Mouse (Mus musculus): Measurements from ENCODE around the gene Epha1. TPM values are rescaled to one million over a fixed set of nuclear protein-coding genes. Genes with fewer than 3 reads are reported as not detected.

The Epha1 gene
- polyA plus RNA-seq, 1 experiment = not detected

DNA sequence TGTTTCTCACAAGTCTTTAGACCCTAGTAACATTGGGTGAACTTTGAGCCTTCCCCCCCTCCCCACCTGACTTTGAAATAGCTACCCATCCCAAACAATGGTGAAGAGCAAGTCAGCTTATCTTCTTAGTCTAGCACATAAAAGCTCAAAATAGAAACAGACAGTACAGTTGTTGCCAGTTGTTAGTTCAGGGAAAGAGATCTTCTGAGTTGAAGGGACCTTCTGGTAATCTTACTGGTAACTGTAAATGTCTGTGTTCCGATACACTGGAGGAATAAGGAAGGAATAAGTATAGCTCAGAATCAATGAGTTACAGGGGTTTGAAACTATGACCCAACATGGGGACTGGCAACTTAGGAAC, 20.6 kb downstream of the Epha1 start:
- no peak for TF ChIP-seq CTCF (IDR thresholded peaks at IDR 0.05; ENCODE audit: insufficient read depth, low read depth, low read length)
- no peak for TF ChIP-seq POLR2A (IDR thresholded peaks at IDR 0.05; ENCODE audit: insufficient read depth, low read depth, low read length)
- no peak overlapping the region for H3K4me3 ChIP-seq (ENCODE audit: insufficient read depth, low read depth, low read length)
- H3K4me1 ChIP-seq (ENCODE audit: control insufficient read depth, insufficient read depth, low read length) = peaks cover 35% of the 10 kb centered on the region
- 82% methylated on average over 1 of the region's 1 CpGs for WGBS
- no peak overlapping the region for H3K27ac ChIP-seq (ENCODE audit: insufficient read depth, low read depth, low read length)

DNA sequence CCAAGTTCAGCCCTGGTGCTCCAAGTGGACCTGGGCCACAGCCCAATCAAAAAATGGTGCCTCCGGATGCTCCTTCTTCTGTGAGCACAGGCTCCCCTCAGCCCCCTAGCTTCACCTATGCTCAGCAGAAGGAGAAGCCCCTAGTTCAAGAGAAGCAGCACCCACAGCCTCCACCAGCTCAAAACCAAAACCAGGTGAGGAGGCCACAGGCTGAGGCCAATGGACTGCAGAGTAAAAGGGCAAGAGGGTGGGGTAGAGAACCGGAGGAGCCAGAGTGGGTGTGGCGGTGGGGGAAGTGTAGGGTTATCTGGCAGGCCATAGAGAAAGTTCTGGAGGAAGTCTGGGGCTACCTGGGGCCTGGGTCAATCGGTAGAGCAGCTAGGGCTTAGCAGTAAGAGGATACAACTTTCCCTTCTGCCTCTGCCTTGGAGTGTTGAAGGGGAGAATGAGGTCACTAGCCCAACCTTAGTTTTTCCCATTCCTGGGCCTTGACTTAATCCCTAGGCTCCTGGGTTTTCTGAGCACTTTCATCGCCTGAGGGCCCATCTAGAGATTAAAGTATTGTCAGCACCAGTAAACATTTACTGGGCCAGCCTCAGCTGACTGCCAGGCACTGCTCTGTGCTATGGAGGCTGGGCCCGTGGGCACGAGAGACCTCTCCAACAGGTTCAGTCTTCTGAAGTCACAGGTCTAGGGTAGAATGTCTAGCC, 21.1 kb downstream of the Epha1 start:
- Histone ChIP-seq H3K27ac (ENCODE audit: insufficient read depth, low read depth, low read length) (no peak overlapping the region), H3K4me3 (ENCODE audit: insufficient read depth, low read depth, low read length) (no peak overlapping the region), H3K4me1 (ENCODE audit: control insufficient read depth, insufficient read depth, low read length) (peaks cover 35% of the 10 kb centered on the region)
- WGBS = 83% methylated on average over 7 of the region's 7 CpGs
- no peak for TF ChIP-seq CTCF (IDR thresholded peaks at IDR 0.05; ENCODE audit: insufficient read depth, low read depth, low read length)
- no peak for TF ChIP-seq POLR2A (IDR thresholded peaks at IDR 0.05; ENCODE audit: insufficient read depth, low read depth, low read length)

DNA sequence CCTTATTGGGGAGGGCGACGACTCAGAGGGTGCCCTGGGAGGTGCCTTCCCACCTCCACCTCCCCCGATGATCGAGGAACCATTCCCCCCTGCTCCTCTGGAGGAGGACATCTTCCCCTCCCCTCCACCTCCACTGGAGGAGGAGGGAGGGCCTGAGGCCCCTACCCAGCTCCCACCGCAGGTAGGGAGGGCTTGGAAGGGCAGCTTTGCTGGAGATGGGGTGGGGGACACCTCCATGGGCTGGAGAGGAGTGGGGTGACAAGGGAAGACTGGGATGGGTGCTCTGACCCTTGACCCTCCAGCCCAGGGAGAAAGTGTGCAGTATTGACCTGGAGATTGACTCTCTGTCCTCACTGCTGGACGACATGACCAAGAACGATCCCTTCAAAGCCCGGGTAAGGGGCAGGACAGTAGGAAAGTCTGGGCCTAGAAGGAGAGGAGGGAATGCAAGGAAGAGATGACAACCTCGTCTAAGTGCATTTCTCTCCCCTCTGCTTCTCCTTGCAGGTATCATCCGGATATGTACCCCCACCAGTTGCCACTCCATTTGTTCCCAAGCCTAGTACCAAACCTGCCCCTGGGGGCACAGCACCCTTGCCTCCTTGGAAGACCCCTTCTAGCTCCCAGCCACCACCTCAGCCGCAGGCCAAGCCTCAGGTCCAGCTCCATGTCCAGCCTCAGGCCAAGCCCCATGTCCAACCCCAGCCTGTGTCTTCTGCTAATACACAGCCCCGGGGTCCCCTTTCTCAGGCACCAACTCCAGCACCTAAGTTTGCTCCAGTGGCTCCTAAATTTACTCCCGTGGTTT, 21.9 kb downstream of the Epha1 start:
- TF ChIP-seq CTCF (IDR thresholded peaks at IDR 0.05; ENCODE audit: insufficient read depth, low read depth, low read length) (peak; percentile 33; the same call in 1 of the 2 replicates), POLR2A (IDR thresholded peaks at IDR 0.05; ENCODE audit: insufficient read depth, low read depth, low read length) (no peak)
- H3K4me3 ChIP-seq (ENCODE audit: insufficient read depth, low read depth, low read length) = peak overlapping the region; percentile 76
- 45% methylated on average over 13 of the region's 13 CpGs for WGBS
- H3K27ac ChIP-seq (ENCODE audit: insufficient read depth, low read depth, low read length) = peak overlapping the region; percentile 7; the same call in 1 of the 2 replicates
- peaks cover 35% of the 10 kb centered on the region for H3K4me1 ChIP-seq (ENCODE audit: control insufficient read depth, insufficient read depth, low read length)

DNA sequence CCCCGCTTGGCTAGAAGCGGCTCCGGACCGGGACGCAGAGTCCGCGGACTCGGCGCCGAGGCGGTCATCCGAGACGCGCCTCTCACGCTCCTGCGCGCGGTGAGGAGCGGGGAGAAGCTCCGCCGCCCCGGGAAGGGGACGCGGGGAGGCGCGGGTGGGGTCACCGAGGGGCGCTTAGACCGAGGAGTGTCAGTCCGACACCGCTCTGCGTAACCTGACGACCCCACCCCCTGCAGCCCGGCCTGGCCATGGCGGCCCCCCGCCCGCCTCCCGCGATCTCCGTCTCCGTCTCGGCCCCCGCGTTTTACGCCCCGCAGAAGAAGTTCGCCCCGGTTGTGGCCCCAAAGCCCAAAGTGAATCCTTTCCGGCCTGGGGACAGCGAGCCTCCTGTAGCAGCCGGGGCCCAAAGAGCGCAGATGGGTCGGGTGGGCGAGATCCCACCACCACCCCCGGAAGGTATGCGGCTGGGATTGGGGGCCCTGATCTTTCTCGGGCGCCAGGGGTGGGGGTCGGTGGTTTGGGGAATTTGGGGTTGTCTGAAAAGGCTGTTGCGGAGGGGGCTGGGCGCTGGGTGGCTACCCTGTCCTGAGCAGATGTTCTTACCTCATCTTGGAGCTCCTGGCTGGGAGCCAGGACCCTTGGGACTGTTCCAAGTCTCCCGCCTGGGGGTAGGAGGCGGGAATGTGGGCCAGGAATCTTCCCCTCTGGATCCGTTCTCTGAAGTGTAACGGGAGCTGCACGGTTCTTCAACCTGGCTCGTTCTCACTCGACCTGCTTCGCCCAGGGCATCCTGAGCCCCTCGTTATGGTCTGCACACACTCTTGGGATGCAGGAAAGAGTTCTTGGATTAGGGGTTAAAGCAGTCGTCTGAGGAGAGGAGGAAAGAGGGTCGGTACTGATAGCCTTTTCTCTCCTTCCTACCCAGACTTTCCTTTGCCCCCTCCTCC, 22.8 kb downstream of the Epha1 start:
- WGBS = under 1% methylated on average over 71 of the region's 72 CpGs
- TF ChIP-seq POLR2A (IDR thresholded peaks at IDR 0.05; ENCODE audit: insufficient read depth, low read depth, low read length) (0 out of 2 replicates have a peak, but pooled peaks have one; percentile 30), CTCF (IDR thresholded peaks at IDR 0.05; ENCODE audit: insufficient read depth, low read depth, low read length) (no peak)
- Histone ChIP-seq H3K27ac (ENCODE audit: insufficient read depth, low read depth, low read length) (peak overlapping the region; percentile 43; the same call in 1 of the 2 replicates), H3K4me3 (ENCODE audit: insufficient read depth, low read depth, low read length) (peak overlapping the region; percentile 76), H3K4me1 (ENCODE audit: control insufficient read depth, insufficient read depth, low read length) (peaks cover 35% of the 10 kb centered on the region)

DNA sequence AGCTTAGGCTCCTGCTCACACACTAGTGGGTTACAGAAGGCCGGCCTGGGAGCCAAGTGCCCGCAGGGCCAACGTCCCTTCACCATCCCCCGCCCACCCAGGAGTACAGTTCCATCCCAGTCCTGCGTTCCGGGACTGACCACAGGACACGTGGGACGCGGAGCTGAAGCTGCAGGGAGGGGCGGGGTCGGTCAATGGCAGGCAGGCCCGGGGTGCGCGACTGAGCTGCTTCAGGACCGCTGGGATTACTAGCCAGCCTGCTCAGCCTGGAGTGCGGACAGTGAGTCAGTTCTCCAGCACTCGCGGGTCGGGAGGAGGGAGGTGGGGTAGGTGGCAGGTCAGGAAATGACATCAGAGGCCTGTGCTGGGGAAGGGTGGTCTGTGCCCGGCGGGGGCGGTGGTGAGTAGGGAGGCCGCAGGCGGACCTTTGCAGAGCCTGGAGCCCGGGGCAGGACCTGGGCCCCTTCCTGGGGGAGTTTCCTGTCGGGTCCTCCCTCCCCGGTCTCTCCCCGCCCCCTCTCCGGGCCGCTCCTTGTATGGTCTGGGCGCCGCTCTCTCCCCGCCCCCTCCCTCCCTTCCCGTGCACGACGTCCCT, 23.5 kb downstream of the Epha1 start, which contains the start of gene Zyx:
Zyx (plus strand) TSS at position 205 of the 595 bp plus-strand sequence.
- Histone ChIP-seq H3K27ac (ENCODE audit: insufficient read depth, low read depth, low read length) (peak within 1 kb of the TSS; percentile 69), H3K4me1 (ENCODE audit: control insufficient read depth, insufficient read depth, low read length) (peaks cover 33% of the 10 kb centered on the region), H3K4me3 (ENCODE audit: insufficient read depth, low read depth, low read length) (peak within 1 kb of the TSS; percentile 76)
- TF ChIP-seq POLR2A (IDR thresholded peaks at IDR 0.05; ENCODE audit: insufficient read depth, low read depth, low read length) (no peak; the same call in 1 of the 2 replicates), CTCF (IDR thresholded peaks at IDR 0.05; ENCODE audit: insufficient read depth, low read depth, low read length) (no peak)
- 1% methylated on average over 35 of the region's 36 CpGs for WGBS

DNA sequence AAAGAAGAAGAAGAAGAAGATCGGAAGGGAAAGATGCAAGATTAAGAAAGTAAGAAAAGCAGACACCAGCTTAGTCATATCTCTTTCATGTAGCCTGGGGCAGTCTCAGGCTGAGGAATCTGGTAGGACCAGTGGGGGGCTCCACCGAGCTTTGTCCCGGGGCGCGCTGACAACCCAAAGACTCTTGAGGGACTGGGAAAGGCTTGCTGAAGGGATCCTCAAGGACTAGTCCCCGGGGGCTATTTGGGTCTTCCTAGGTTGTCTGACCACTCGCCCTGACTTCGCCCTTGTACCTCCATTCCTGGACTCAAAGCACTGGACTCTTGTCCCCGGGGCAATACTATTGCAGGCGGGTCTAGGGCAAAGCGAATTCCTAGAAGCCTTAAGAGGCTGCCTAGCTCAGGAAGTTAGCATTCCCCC, 24.1 kb downstream of the Epha1 start:
- WGBS = under 1% methylated on average over 11 of the region's 11 CpGs
- Histone ChIP-seq H3K4me1 (ENCODE audit: control insufficient read depth, insufficient read depth, low read length) (peaks cover 28% of the 10 kb centered on the region), H3K27ac (ENCODE audit: insufficient read depth, low read depth, low read length) (peak overlapping the region; percentile 69), H3K4me3 (ENCODE audit: insufficient read depth, low read depth, low read length) (peak overlapping the region; percentile 76)
- TF ChIP-seq CTCF (IDR thresholded peaks at IDR 0.05; ENCODE audit: insufficient read depth, low read depth, low read length) (peak; percentile 60; the same call in 1 of the 2 replicates), POLR2A (IDR thresholded peaks at IDR 0.05; ENCODE audit: insufficient read depth, low read depth, low read length) (no peak)

DNA sequence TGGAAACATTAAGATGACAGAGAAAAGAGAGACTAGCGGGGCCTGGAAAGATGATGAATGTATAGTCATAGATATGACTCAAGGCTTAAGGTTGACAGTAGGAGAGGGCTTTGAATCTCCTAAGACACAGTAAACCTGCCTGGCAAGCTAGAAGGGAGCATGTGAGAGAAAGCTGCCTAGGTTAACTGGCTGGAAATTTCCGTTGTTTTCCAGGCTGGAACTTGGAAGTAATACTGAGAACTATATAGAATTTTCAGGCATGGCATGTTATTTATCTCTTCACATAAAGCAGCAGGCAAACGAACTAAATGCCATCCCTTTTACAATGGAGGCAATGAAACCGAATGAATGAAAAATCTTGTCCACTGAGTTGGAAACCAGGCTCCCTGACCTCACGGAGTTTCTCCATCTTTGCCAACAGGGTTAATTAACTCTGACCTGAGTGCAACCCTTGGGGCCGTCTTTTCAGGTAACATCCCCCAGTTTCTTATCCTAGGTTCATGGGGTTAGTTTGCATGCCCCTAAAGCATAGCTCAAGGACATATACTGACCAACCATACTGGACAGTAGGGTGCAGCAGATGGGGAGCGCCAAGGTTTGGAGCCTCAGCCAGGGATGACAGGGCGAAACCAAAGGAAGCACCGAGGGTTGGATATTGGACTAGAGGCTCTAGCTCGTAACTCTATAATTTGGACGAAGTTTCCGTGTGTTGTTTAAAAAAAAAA, 24.6 kb downstream of the Epha1 start:
- no peak for TF ChIP-seq CTCF (IDR thresholded peaks at IDR 0.05; ENCODE audit: insufficient read depth, low read depth, low read length)
- no peak for TF ChIP-seq POLR2A (IDR thresholded peaks at IDR 0.05; ENCODE audit: insufficient read depth, low read depth, low read length)
- H3K4me3 ChIP-seq (ENCODE audit: insufficient read depth, low read depth, low read length) = no peak overlapping the region
- WGBS = 29% methylated on average over 12 of the region's 12 CpGs
- H3K4me1 ChIP-seq (ENCODE audit: control insufficient read depth, insufficient read depth, low read length) = peaks cover 28% of the 10 kb centered on the region
- no peak overlapping the region for H3K27ac ChIP-seq (ENCODE audit: insufficient read depth, low read depth, low read length)
